Mouse (Mus musculus) heart, embryonic 15.5 days (tissue): ENCODE data around the gene Chrm3. TPM values are rescaled to one million over a fixed set of nuclear protein-coding genes. Genes with fewer than 3 reads are reported as not detected.
"Not testable (repeated sequence)": the region's sequence is repeated elsewhere in the genome, so short reads cannot be mapped to it uniquely, and the experiment has no call there.

Experiments
- ATAC-seq: fragments of 200-750 bp; cut with Nextera tagmentation; replicated peaks from 2 replicates; pipeline ENCODE4 v1.8.0; 2017; ENCODE audit warnings: low read depth, moderate TSS enrichment; ENCODE audit not compliant: insufficient number of reproducible peaks, insufficient read depth, low FRiP score
- H3K27ac ChIP-seq: fragments of 300-500 bp; sonication (generic); 2 replicates; pipeline ENCODE4 v1.5.1; 2015; ENCODE audit warnings: mild to moderate bottlenecking, inconsistent platforms
- H3K27me3 ChIP-seq: fragments of 300-500 bp; sonication (generic); 2 replicates; pipeline ENCODE4 v1.6.1; 2015; ENCODE audit warnings: inconsistent platforms
- H3K36me3 ChIP-seq: fragments of 300-500 bp; sonication (generic); 2 replicates; pipeline ENCODE4 v1.6.1; 2015; ENCODE audit warnings: mild to moderate bottlenecking, inconsistent platforms
- H3K4me1 ChIP-seq: fragments of 300-500 bp; sonication (generic); replicated peaks from 2 replicates; pipeline ENCODE4 v1.6.1; 2015; ENCODE audit warnings: inconsistent platforms
- H3K4me2 ChIP-seq: fragments of 300-500 bp; sonication (generic); 2 replicates; pipeline ENCODE4 v1.6.1; 2015; ENCODE audit warnings: inconsistent platforms, mild to moderate bottlenecking, moderate library complexity
- H3K4me3 ChIP-seq: fragments of 300-500 bp; sonication (generic); 2 replicates; pipeline ENCODE4 v1.5.1; 2015; ENCODE audit warnings: mild to moderate bottlenecking, inconsistent platforms
- H3K9ac ChIP-seq: fragments of 300-500 bp; sonication (generic); 2 replicates; pipeline ENCODE4 v1.6.1; 2015; ENCODE audit warnings: mild to moderate bottlenecking, inconsistent platforms
- H3K9me3 ChIP-seq: fragments of 300-500 bp; sonication (generic); replicated peaks from 2 replicates; pipeline ENCODE4 v1.6.1; 2016; ENCODE audit warnings: inconsistent platforms
- WGBS: fragments of 180-500 bp; shearing (Covaris S2); methylation state at CpG from one replicate; pipeline ENCODE4 v1.1.7; 2015; ENCODE audit warnings: mixed read lengths; 5-methylcytosine and 5-hydroxymethylcytosine counted together
- polyA plus RNA-seq: library from polyadenylated mRNA; unstranded; fragments of >200 nt; fragmentation: Nextera tagmentation; extraction: Ambion mirVana; gene quantifications from 2 replicates; pipeline ENCODE4 v1.2.1, GENCODE M21; 2015

The Chrm3 gene
- polyA plus RNA-seq = 0.52 and 0.66 TPM in 2 replicates

GRCm38 (mm10) chr13:10360777-10361176 lies at the start of gene Chrm3:
Gene Chrm3 (minus strand): TSS chr13:10360847.
- no peak within 1 kb of the TSS for H3K27ac ChIP-seq
- no peaks in the 10 kb centered on the region for H3K9me3 ChIP-seq
- peak within 1 kb of the TSS; percentile 49 for H3K9ac ChIP-seq
- no peaks in the 10 kb centered on the region for H3K36me3 ChIP-seq
- peak within 1 kb of the TSS; percentile 96 for H3K4me2 ChIP-seq
- peak within 1 kb of the TSS; percentile 55 for H3K4me3 ChIP-seq
- ATAC-seq = peak; percentile 67; the same call in 1 of the 2 replicates
- peaks cover 19% of the 10 kb centered on the region for H3K4me1 ChIP-seq
- H3K27me3 ChIP-seq = peaks cover 44% of the 10 kb centered on the region
- WGBS = 2% methylated on average over 18 of the region's 18 CpGs

GRCm38 (mm10) chr13:10394364-10394763 lies 33.7 kb upstream of the Chrm3 start:
- H3K9me3 ChIP-seq = no peaks in the 10 kb centered on the region
- no peaks in the 10 kb centered on the region for H3K4me1 ChIP-seq
- no peaks in the 10 kb centered on the region for H3K27me3 ChIP-seq
- ATAC-seq = no peak
- no peaks in the 10 kb centered on the region for H3K36me3 ChIP-seq
- no peak overlapping the region for H3K9ac ChIP-seq
- 80% methylated on average over 2 of the region's 2 CpGs for WGBS
- no peak overlapping the region for H3K4me2 ChIP-seq
- no peak overlapping the region for H3K4me3 ChIP-seq
- H3K27ac ChIP-seq = no peak overlapping the region

- H3K9ac ChIP-seq, H3K4me2 ChIP-seq, H3K4me1 ChIP-seq, H3K36me3 ChIP-seq, H3K27ac ChIP-seq, H3K27me3 ChIP-seq, ATAC-seq, H3K9me3 ChIP-seq, H3K4me3 ChIP-seq: not testable (repeated sequence)
Measured at GRCm38 (mm10) chr13:10375487-10375886, 14.8 kb upstream of the Chrm3 start.

GRCm38 (mm10) chr13:10360199-10360694 lies 400 bp downstream of the Chrm3 start:
- H3K4me1 ChIP-seq = peaks cover 19% of the 10 kb centered on the region
- peak overlapping the region; percentile 96 for H3K4me2 ChIP-seq
- ATAC-seq = peak; percentile 44
- H3K27me3 ChIP-seq = peaks cover 44% of the 10 kb centered on the region
- H3K9me3 ChIP-seq = no peaks in the 10 kb centered on the region
- no peak overlapping the region for H3K27ac ChIP-seq
- WGBS = under 1% methylated on average over 60 of the region's 60 CpGs
- peak overlapping the region; percentile 55 for H3K4me3 ChIP-seq
- H3K36me3 ChIP-seq = no peaks in the 10 kb centered on the region
- H3K9ac ChIP-seq = peak overlapping the region; percentile 49

- WGBS = 5% methylated on average over 26 of the region's 26 CpGs
- no peak for ATAC-seq
- peak overlapping the region; percentile 49; the same call in 1 of the 2 replicates for H3K9ac ChIP-seq
- H3K27me3 ChIP-seq = peaks cover 44% of the 10 kb centered on the region
- H3K27ac ChIP-seq = no peak overlapping the region
- H3K4me2 ChIP-seq = peak overlapping the region; percentile 96
- H3K36me3 ChIP-seq = no peaks in the 10 kb centered on the region
- H3K9me3 ChIP-seq = no peaks in the 10 kb centered on the region
- peak overlapping the region; percentile 55 for H3K4me3 ChIP-seq
- H3K4me1 ChIP-seq = peaks cover 19% of the 10 kb centered on the region
Measured at GRCm38 (mm10) chr13:10359516-10360198, 990 bp downstream of the Chrm3 start.

- H3K4me3 ChIP-seq = no peak overlapping the region
- no peak overlapping the region for H3K9ac ChIP-seq
- 67% methylated on average over 5 of the region's 5 CpGs for WGBS
- peaks cover 14% of the 10 kb centered on the region for H3K4me1 ChIP-seq
- H3K27me3 ChIP-seq = peaks cover 27% of the 10 kb centered on the region
- no peaks in the 10 kb centered on the region for H3K9me3 ChIP-seq
- no peak for ATAC-seq
- no peak overlapping the region for H3K27ac ChIP-seq
- no peaks in the 10 kb centered on the region for H3K36me3 ChIP-seq
- H3K4me2 ChIP-seq = no peak overlapping the region
Measured at GRCm38 (mm10) chr13:10355796-10356195, 4.9 kb downstream of the Chrm3 start.

GRCm38 (mm10) chr13:10354885-10355575 lies 5.6 kb downstream of the Chrm3 start:
- Histone ChIP-seq H3K4me2 (no peak overlapping the region), H3K27me3 (peaks cover 19% of the 10 kb centered on the region), H3K9ac (no peak overlapping the region), H3K4me3 (no peak overlapping the region), H3K27ac (no peak overlapping the region), H3K9me3 (no peaks in the 10 kb centered on the region), H3K4me1 (peaks cover 8% of the 10 kb centered on the region), H3K36me3 (no peaks in the 10 kb centered on the region)
- ATAC-seq = no peak
- WGBS = 49% methylated on average over 2 of the region's 2 CpGs

- Histone ChIP-seq H3K4me1 (no peaks in the 10 kb centered on the region), H3K36me3 (no peaks in the 10 kb centered on the region), H3K9me3 (no peaks in the 10 kb centered on the region), H3K27ac (no peak overlapping the region), H3K4me2 (no peak overlapping the region), H3K9ac (no peak overlapping the region), H3K4me3 (no peak overlapping the region), H3K27me3 (no peaks in the 10 kb centered on the region)
- 52% methylated on average over 1 of the region's 1 CpGs for WGBS
- ATAC-seq = no peak
Measured at GRCm38 (mm10) chr13:10352141-10352540, 8.5 kb downstream of the Chrm3 start.

- Histone ChIP-seq H3K9ac (no peak overlapping the region), H3K4me3 (no peak overlapping the region), H3K27me3 (no peaks in the 10 kb centered on the region), H3K4me1 (no peaks in the 10 kb centered on the region), H3K4me2 (no peak overlapping the region), H3K27ac (no peak overlapping the region), H3K36me3 (no peaks in the 10 kb centered on the region), H3K9me3 (no peaks in the 10 kb centered on the region)
- WGBS = 46% methylated on average over 5 of the region's 5 CpGs
- no peak for ATAC-seq
Measured at GRCm38 (mm10) chr13:10344362-10344761, 16.3 kb downstream of the Chrm3 start.

GRCm38 (mm10) chr13:10335558-10335957 lies 25.1 kb downstream of the Chrm3 start:
- Histone ChIP-seq H3K4me1 (no peaks in the 10 kb centered on the region), H3K27me3 (no peaks in the 10 kb centered on the region), H3K27ac (no peak overlapping the region), H3K36me3 (no peaks in the 10 kb centered on the region), H3K4me2 (no peak overlapping the region), H3K4me3 (no peak overlapping the region), H3K9me3 (no peaks in the 10 kb centered on the region), H3K9ac (no peak overlapping the region)
- ATAC-seq = no peak

- H3K9me3 ChIP-seq = no peaks in the 10 kb centered on the region
- H3K36me3 ChIP-seq = no peaks in the 10 kb centered on the region
- ATAC-seq = no peak
- no peaks in the 10 kb centered on the region for H3K4me1 ChIP-seq
- no peak overlapping the region for H3K4me3 ChIP-seq
- no peak overlapping the region for H3K4me2 ChIP-seq
- H3K27me3 ChIP-seq = no peaks in the 10 kb centered on the region
- WGBS = 81% methylated on average over 4 of the region's 4 CpGs
- H3K9ac ChIP-seq = no peak overlapping the region
- H3K27ac ChIP-seq = no peak overlapping the region
Measured at GRCm38 (mm10) chr13:10332762-10333161, 27.9 kb downstream of the Chrm3 start.

GRCm38 (mm10) chr13:10309811-10310210 lies 50.8 kb downstream of the Chrm3 start:
- Histone ChIP-seq H3K9ac (no peak overlapping the region), H3K27ac (no peak overlapping the region), H3K9me3 (no peaks in the 10 kb centered on the region), H3K4me2 (no peak overlapping the region), H3K4me1 (no peaks in the 10 kb centered on the region), H3K4me3 (no peak overlapping the region), H3K36me3 (no peaks in the 10 kb centered on the region), H3K27me3 (no peaks in the 10 kb centered on the region)
- no peak for ATAC-seq
